20 mouse cellular contexts compared by ENCODE assay signal in the genomic region with DNA sequence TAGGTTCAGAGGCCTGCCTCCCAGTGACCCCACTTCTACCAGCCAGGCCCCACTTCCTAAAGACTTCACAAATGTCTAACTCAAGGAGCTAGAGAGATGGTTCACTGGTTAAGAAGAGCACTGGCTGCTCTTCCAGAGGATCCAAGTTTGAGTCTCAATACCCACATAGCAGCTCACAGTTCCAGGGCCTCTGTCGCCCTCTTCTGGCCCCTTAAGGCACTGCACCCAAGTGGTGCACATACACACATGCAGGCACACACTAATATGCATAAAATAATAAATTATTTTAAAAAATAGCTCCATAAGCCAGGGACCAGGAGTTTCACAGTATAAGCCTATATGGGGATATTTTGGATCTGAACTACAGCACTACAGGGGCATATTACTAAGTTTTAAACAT.
DNase-seq lines count a peak whose midpoint lies in the region; ATAC-seq and TF ChIP-seq lines count a peak whose summit lies in the region.
"Had no signal": no experiment of that assay in that cellular context is flagged by ENCODE, and none has a peak within 500 bp of the region (broad histone marks: within the 10 kb centered on the region; RNA-seq: fewer than 3 reads in every experiment).

No protein-coding gene starts in this region.

- 0 out of 2 replicates have a peak, but pooled peaks cover 2% of the 10 kb centered on the region for H3K9me3 ChIP-seq in heart, embryonic 10.5 days
- peaks cover 14% of the 10 kb centered on the region for H3K9me3 ChIP-seq in liver, postnatal 0 days (ENCODE audit: low read length)
- H3K9me3 ChIP-seq in ES-Bruce4 (replicated peaks; ENCODE audit: control insufficient read depth, insufficient read depth, low read length, poor library complexity, severe bottlenecking) = peaks cover 8% of the 10 kb centered on the region; the same call in 1 of the 2 replicates
- H3K9me3 ChIP-seq: heart, embryonic 15.5 days had no signal

- no peak overlapping the region for H3K27ac ChIP-seq in heart, adult 2 months
- no peak overlapping the region for H3K27ac ChIP-seq in heart, embryonic 10.5 days
- H3K27ac ChIP-seq in liver, postnatal 0 days (ENCODE audit: low read depth) = no peak overlapping the region
- no peak overlapping the region for H3K27ac ChIP-seq in ES-Bruce4 (ENCODE audit: insufficient read depth, low read length)
- H3K27ac ChIP-seq: heart, embryonic 15.5 days; liver, embryonic 13.5 days had no signal

- no peak for ATAC-seq in liver, postnatal 0 days
- ATAC-seq: hindbrain, embryonic 16.5 days had no signal

- intact Hi-C loops in heart, adult 2 months (cut with DNase I) = no loop called here

- no peak for TF ChIP-seq POLR2A in heart, adult 2 months (IDR thresholded peaks at IDR 0.05; ENCODE audit: insufficient read depth, low read depth, low read length)
- TF ChIP-seq POLR2A in ES-Bruce4 (IDR thresholded peaks at IDR 0.05; ENCODE audit: insufficient read depth, low read length) = no peak
- TF ChIP-seq POLR2A in brain, embryonic 14.5 days (IDR thresholded peaks at IDR 0.05; ENCODE audit: borderline replicate concordance, extremely low read depth, insufficient read depth, insufficient read length, poor library complexity, severe bottlenecking) = no peak

- TF ChIP-seq EP300 in heart, adult 2 months (IDR thresholded peaks at IDR 0.05; ENCODE audit: insufficient read depth, low read depth, low read length) = no peak
- TF ChIP-seq EP300 in liver, postnatal 0 days (IDR thresholded peaks at IDR 0.05; ENCODE audit: low read depth) = no peak
- TF ChIP-seq EP300 in ES-Bruce4 (IDR thresholded peaks at IDR 0.05; ENCODE audit: insufficient read depth, low read depth, low read length) = no peak

- WGBS in heart, adult 2 months = 56% methylated on average over 1 of the region's 1 CpGs
- 50% methylated on average over 1 of the region's 1 CpGs for WGBS in heart, embryonic 10.5 days
- 73% methylated on average over 1 of the region's 1 CpGs for WGBS in liver, postnatal 0 days (ENCODE audit: insufficient replicate concordance)

- no peak overlapping the region for H3K4me3 ChIP-seq in heart, adult 2 months
- no peak overlapping the region for H3K4me3 ChIP-seq in heart, embryonic 10.5 days
- H3K4me3 ChIP-seq in liver, postnatal 0 days (ENCODE audit: low read depth, low read length) = no peak overlapping the region
- no peak overlapping the region for H3K4me3 ChIP-seq in ES-Bruce4 (ENCODE audit: low read depth, low read length)
- H3K4me3 ChIP-seq: heart, embryonic 15.5 days; liver, embryonic 13.5 days had no signal

- peak; percentile 20; the same call in 1 of the 2 replicates for TF ChIP-seq CTCF in heart, adult 2 months (IDR thresholded peaks at IDR 0.05)
- TF ChIP-seq CTCF in liver, postnatal 0 days (IDR thresholded peaks at IDR 0.05; ENCODE audit: low read depth) = peak; percentile 36
- peak; percentile 22 for TF ChIP-seq CTCF in ES-Bruce4 (IDR thresholded peaks at IDR 0.05; ENCODE audit: low read depth, low read length)
- peak; percentile 34; the same call in 1 of the 2 replicates for TF ChIP-seq CTCF in brain, embryonic 14.5 days (IDR thresholded peaks at IDR 0.05; ENCODE audit: borderline replicate concordance, extremely low read depth, insufficient read depth, insufficient read length)

- no peaks in the 10 kb centered on the region for H3K36me3 ChIP-seq in heart, adult 2 months (ENCODE audit: control insufficient read depth, insufficient read depth, low read length)
- peaks cover 4% of the 10 kb centered on the region; the same call in 1 of the 2 replicates for H3K36me3 ChIP-seq in heart, embryonic 10.5 days
- 0 out of 2 replicates have a peak, but pooled peaks cover 4% of the 10 kb centered on the region for H3K36me3 ChIP-seq in liver, postnatal 0 days (replicated peaks; ENCODE audit: insufficient read depth, low read length)
- no peaks in the 10 kb centered on the region for H3K36me3 ChIP-seq in ES-Bruce4 (ENCODE audit: control insufficient read depth, insufficient read depth, low read length, poor library complexity, severe bottlenecking)
- H3K36me3 ChIP-seq: heart, embryonic 15.5 days; liver, embryonic 13.5 days had no signal

- DNase-seq in heart, adult 2 months = no peak
- no peak for DNase-seq in heart, embryonic 10.5 days (ENCODE audit: low spot score)
- DNase-seq in liver, postnatal 0 days = no peak
- DNase-seq in liver = no peak
- DNase-seq in brain, embryonic 14.5 days (ENCODE audit: low read depth) = no peak
- no peak for DNase-seq in adrenal gland, postnatal 25 days
- DNase-seq: adrenal gland, adult 8-10 months; cerebellum, adult 11 months; cerebellum, postnatal 10 days; gastrocnemius, postnatal 10 days; heart, adult 18-20 months; heart, postnatal 4 days; kidney, adult 18-20 months; kidney, postnatal 14 days; liver, embryonic 13.5 days; lung, postnatal 14 days; thymus, postnatal 36 days had no signal

- H3K4me1 ChIP-seq in heart, adult 2 months (ENCODE audit: control insufficient read depth, insufficient read depth, low read length) = no peaks in the 10 kb centered on the region
- 0 out of 2 replicates have a peak, but pooled peaks cover 6% of the 10 kb centered on the region for H3K4me1 ChIP-seq in heart, embryonic 10.5 days
- H3K4me1 ChIP-seq in liver, postnatal 0 days (ENCODE audit: insufficient read depth) = no peaks in the 10 kb centered on the region
- H3K4me1 ChIP-seq in ES-Bruce4 (ENCODE audit: control insufficient read depth, insufficient read depth, low read length) = no peaks in the 10 kb centered on the region
- H3K4me1 ChIP-seq: liver, embryonic 13.5 days had no signal

- H3K79me2 ChIP-seq in heart, adult 2 months (replicated peaks; ENCODE audit: control insufficient read depth, insufficient read depth, low read length) = no peaks in the 10 kb centered on the region

- H3K9ac ChIP-seq in heart, adult 2 months (ENCODE audit: low read depth, low read length) = no peak overlapping the region
- H3K9ac ChIP-seq in liver, postnatal 0 days (replicated peaks) = no peak overlapping the region
- H3K9ac ChIP-seq in ES-Bruce4 (ENCODE audit: low read depth, poor library complexity, severe bottlenecking) = no peak overlapping the region
- H3K9ac ChIP-seq: heart, embryonic 15.5 days; liver, embryonic 13.5 days had no signal

- H3K4me2 ChIP-seq in liver, postnatal 0 days (ENCODE audit: low read depth, low read length) = no peak overlapping the region
- H3K4me2 ChIP-seq: heart, embryonic 15.5 days; liver, embryonic 13.5 days had no signal

- H3K27me3 ChIP-seq in heart, adult 2 months (ENCODE audit: control insufficient read depth, insufficient read depth, low read length) = no peaks in the 10 kb centered on the region
- no peaks in the 10 kb centered on the region for H3K27me3 ChIP-seq in heart, embryonic 10.5 days (ENCODE audit: insufficient read depth, poor library complexity, severe bottlenecking)
- H3K27me3 ChIP-seq in liver, postnatal 0 days (ENCODE audit: insufficient read depth, low read length) = no peaks in the 10 kb centered on the region
- H3K27me3 ChIP-seq in ES-Bruce4 (ENCODE audit: control insufficient read depth, insufficient read depth, low read length, poor library complexity, severe bottlenecking) = no peaks in the 10 kb centered on the region
- H3K27me3 ChIP-seq: heart, embryonic 15.5 days; liver, embryonic 13.5 days had no signal
